Comparison of ENCODE assay signal across 9 mouse cellular contexts in genomic region chr12:17750500-17750899, GRCm38 (mm10). TPM values are rescaled to one million over a fixed set of nuclear protein-coding genes. Genes with fewer than 3 reads are reported as not detected.
DNase-seq lines count a peak whose midpoint lies in the region; ATAC-seq and TF ChIP-seq lines count a peak whose summit lies in the region.
"Had no signal": no experiment of that assay in that cellular context is flagged by ENCODE, and none has a peak within 500 bp of the region (broad histone marks: within the 10 kb centered on the region; RNA-seq: fewer than 3 reads in every experiment).

No protein-coding gene starts in this region.

- no peaks in the 10 kb centered on the region for H3K27me3 ChIP-seq in forebrain, embryonic 13.5 days
- no peaks in the 10 kb centered on the region for H3K27me3 ChIP-seq in forebrain, postnatal 0 days (ENCODE audit: insufficient read depth, low read length)
- H3K27me3 ChIP-seq in embryonic facial prominence, embryonic 15.5 days = no peaks in the 10 kb centered on the region
- no peaks in the 10 kb centered on the region for H3K27me3 ChIP-seq in kidney, embryonic 15.5 days

- no peak for TF ChIP-seq CTCF in forebrain, postnatal 0 days (IDR thresholded peaks at IDR 0.05; ENCODE audit: low read depth)

- H3K4me1 ChIP-seq in forebrain, embryonic 13.5 days = peaks cover 65% of the 10 kb centered on the region
- peaks cover 15% of the 10 kb centered on the region; the same call in 1 of the 2 replicates for H3K4me1 ChIP-seq in forebrain, postnatal 0 days (ENCODE audit: insufficient read depth)
- H3K4me1 ChIP-seq in embryonic facial prominence, embryonic 15.5 days = peaks cover 44% of the 10 kb centered on the region
- H3K4me1 ChIP-seq in kidney, embryonic 15.5 days = peaks cover 52% of the 10 kb centered on the region

- H3K36me3 ChIP-seq in forebrain, embryonic 13.5 days (ENCODE audit: poor library complexity, severe bottlenecking) = no peaks in the 10 kb centered on the region
- H3K36me3 ChIP-seq in forebrain, postnatal 0 days (ENCODE audit: insufficient read depth) = no peaks in the 10 kb centered on the region
- no peaks in the 10 kb centered on the region for H3K36me3 ChIP-seq in embryonic facial prominence, embryonic 15.5 days
- H3K36me3 ChIP-seq in kidney, embryonic 15.5 days = no peaks in the 10 kb centered on the region
- H3K36me3 ChIP-seq: G1E had no signal

- H3K9ac ChIP-seq in forebrain, embryonic 13.5 days = no peak overlapping the region
- no peak overlapping the region for H3K9ac ChIP-seq in forebrain, postnatal 0 days
- no peak overlapping the region for H3K9ac ChIP-seq in embryonic facial prominence, embryonic 15.5 days
- H3K9ac ChIP-seq in kidney, embryonic 15.5 days = no peak overlapping the region

- peak overlapping the region; percentile 40; the same call in 1 of the 2 replicates for H3K27ac ChIP-seq in forebrain, embryonic 13.5 days
- H3K27ac ChIP-seq in forebrain, postnatal 0 days (ENCODE audit: low read depth, low read length) = no peak overlapping the region
- 0 out of 2 replicates have a peak overlapping the region, but pooled peaks have one; percentile 5 for H3K27ac ChIP-seq in embryonic facial prominence, embryonic 15.5 days (replicated peaks)
- H3K27ac ChIP-seq in kidney, embryonic 15.5 days = peak overlapping the region; percentile 51

- no peak for ATAC-seq in forebrain, embryonic 13.5 days
- no peak for ATAC-seq in forebrain, postnatal 0 days
- no peak for ATAC-seq in embryonic facial prominence, embryonic 15.5 days (ENCODE audit: insufficient number of reproducible peaks, low FRiP score, low TSS enrichment, low read depth)
- ATAC-seq in kidney, embryonic 15.5 days (replicated peaks; ENCODE audit: low FRiP score) = no peak

- no peak overlapping the region for H3K4me2 ChIP-seq in forebrain, embryonic 13.5 days
- H3K4me2 ChIP-seq in forebrain, postnatal 0 days (ENCODE audit: low read depth) = no peak overlapping the region
- H3K4me2 ChIP-seq in embryonic facial prominence, embryonic 15.5 days (replicated peaks) = no peak overlapping the region
- H3K4me2 ChIP-seq in kidney, embryonic 15.5 days = no peak overlapping the region

- no peak for DNase-seq in forebrain, postnatal 0 days
- peak; percentile 93 for DNase-seq in 3T3-L1 (ENCODE audit: low read depth, low spot score)
- no peak for DNase-seq in frontal cortex, postnatal 14 days (ENCODE audit: low spot score in 2 of 2)
- no peak for DNase-seq in layer of hippocampus, adult 11-12 months (ENCODE audit: low spot score)
- no peak for DNase-seq in cerebellum, adult 8-10 months

- H3K9me3 ChIP-seq in forebrain, embryonic 13.5 days (replicated peaks) = no peaks in the 10 kb centered on the region
- H3K9me3 ChIP-seq in forebrain, postnatal 0 days (ENCODE audit: low read length) = no peaks in the 10 kb centered on the region
- H3K9me3 ChIP-seq in embryonic facial prominence, embryonic 15.5 days (replicated peaks) = no peaks in the 10 kb centered on the region
- no peaks in the 10 kb centered on the region for H3K9me3 ChIP-seq in kidney, embryonic 15.5 days (replicated peaks)

- H3K4me3 ChIP-seq in forebrain, embryonic 13.5 days = no peak overlapping the region
- H3K4me3 ChIP-seq in forebrain, postnatal 0 days (ENCODE audit: low read depth, low read length) = no peak overlapping the region
- no peak overlapping the region for H3K4me3 ChIP-seq in embryonic facial prominence, embryonic 15.5 days (replicated peaks)
- H3K4me3 ChIP-seq in kidney, embryonic 15.5 days (replicated peaks) = no peak overlapping the region

- WGBS in forebrain, embryonic 13.5 days = 52% methylated on average over 4 of the region's 4 CpGs
- 33% methylated on average over 4 of the region's 4 CpGs for WGBS in forebrain, postnatal 0 days
- WGBS in embryonic facial prominence, embryonic 15.5 days = 46% methylated on average over 4 of the region's 4 CpGs
- WGBS in kidney, embryonic 15.5 days = 61% methylated on average over 4 of the region's 4 CpGs

RNA-seq across cellular contexts. Expression of gene Hpcal1, which starts 59.8 kb away (rescaled TPM):
- 31.4 and 37.0 TPM in 2 replicates for polyA plus RNA-seq in forebrain, embryonic 13.5 days (2015; fragmentation: Nextera tagmentation; extraction: Ambion mirVana)
- 27.7 and 46.9 TPM in 2 replicates for total RNA-seq in forebrain, postnatal 0 days (2014; rRNA removed)
- 47.1 and 76.7 TPM in 2 replicates for polyA plus RNA-seq in forebrain, postnatal 0 days (2015; fragmentation: Nextera tagmentation; extraction: Ambion mirVana)
- 57.2 and 60.5 TPM in 2 replicates for polyA plus RNA-seq in embryonic facial prominence, embryonic 15.5 days (2015; fragmentation: Nextera tagmentation; extraction: Ambion mirVana)
- 51.4 and 55.5 TPM in 2 replicates for polyA plus RNA-seq in kidney, embryonic 15.5 days (2015; fragmentation: Nextera tagmentation; extraction: Ambion mirVana)
- total RNA-seq: G1E had no signal
- polyA plus RNA-seq: G1E had no signal
